Mouse (Mus musculus): ENCODE measurements around the gene Plekhg6.
A peak's percentile ranks its signal among the peaks of the same experiment; 100 is the strongest.

Plekhg6 gene

DNA sequence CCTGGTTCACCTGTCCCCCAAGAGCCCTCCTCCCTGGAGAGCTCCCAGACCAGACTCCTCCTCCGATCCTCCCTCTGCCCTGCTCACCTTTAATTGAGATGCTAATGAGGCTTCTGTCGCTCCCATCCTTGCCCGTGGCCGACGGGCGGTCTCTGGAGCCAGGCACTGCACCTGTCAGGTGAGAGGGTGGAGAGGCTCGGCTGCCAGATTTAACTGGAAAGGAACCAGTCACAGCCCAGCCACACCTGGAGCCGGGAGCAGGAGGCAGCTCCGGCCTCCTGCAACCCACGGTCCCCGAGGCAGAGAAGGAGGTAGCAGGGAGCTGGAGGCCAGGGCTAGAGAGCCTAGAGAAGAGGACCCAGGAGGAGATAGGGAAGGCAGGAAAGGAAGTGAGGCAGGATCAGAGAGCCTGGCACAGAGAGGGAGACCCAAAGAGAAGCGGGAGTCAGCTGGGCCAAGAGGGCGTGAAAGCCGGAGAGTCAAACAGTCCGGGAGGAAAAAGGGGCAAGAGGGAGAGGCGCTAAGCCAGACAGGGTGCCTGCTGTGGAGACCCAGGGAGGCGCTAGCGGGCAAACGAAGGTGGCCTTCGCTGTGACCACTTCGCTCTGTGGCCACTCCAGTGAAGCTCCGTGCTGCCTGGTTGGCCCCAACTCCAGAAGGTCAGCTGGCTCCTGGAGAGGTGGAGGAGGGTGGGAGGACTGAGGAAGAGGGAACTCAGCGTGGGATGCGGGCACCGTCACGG lies 59.3 kb downstream of the Plekhg6 start:
- no peak for DNase-seq

DNA sequence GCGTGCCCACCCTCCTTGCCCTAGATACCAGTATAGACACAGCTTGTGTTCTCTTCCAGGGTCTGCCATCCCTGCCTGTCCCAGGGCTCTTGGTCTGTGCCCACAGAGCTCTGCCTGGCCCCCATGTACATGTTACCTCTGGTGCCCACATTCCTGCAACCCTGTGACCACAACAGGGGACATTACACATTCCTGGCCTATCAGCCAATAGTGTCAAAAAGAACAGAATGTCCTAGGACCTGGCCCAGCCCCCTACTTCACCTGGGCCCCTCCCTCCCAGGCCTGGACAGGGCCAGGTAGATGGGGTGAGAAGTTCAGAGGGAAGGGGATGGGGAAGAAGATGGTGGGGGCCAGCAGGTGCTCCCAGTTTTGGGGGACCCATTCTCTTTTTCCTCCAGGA lies 60.3 kb downstream of the Plekhg6 start, which contains the start of gene Scnn1a:
TSS of gene Scnn1a (plus strand) at position 337 of the 400 bp plus-strand sequence.
- DNase-seq: no peak

DNA sequence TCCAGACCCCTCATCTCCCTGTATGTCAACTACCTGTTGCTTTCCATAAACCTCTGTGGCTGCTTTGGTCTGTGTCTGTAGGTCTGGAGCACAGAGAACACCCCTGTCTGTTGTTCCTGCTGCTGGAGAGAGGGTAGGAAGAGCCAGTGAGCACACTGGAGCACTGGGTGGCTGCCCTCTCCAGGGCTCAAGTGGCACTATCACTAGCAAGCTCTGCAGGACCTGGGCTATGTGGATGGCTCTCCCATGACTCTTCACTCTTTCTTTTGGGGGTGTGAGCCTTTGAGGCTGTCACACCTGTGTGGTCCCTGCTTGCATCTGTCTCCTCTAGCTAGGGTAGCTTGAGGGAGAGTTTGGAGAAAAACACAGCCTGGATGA lies 60.7 kb downstream of the Plekhg6 start:
- DNase-seq: no peak

DNA sequence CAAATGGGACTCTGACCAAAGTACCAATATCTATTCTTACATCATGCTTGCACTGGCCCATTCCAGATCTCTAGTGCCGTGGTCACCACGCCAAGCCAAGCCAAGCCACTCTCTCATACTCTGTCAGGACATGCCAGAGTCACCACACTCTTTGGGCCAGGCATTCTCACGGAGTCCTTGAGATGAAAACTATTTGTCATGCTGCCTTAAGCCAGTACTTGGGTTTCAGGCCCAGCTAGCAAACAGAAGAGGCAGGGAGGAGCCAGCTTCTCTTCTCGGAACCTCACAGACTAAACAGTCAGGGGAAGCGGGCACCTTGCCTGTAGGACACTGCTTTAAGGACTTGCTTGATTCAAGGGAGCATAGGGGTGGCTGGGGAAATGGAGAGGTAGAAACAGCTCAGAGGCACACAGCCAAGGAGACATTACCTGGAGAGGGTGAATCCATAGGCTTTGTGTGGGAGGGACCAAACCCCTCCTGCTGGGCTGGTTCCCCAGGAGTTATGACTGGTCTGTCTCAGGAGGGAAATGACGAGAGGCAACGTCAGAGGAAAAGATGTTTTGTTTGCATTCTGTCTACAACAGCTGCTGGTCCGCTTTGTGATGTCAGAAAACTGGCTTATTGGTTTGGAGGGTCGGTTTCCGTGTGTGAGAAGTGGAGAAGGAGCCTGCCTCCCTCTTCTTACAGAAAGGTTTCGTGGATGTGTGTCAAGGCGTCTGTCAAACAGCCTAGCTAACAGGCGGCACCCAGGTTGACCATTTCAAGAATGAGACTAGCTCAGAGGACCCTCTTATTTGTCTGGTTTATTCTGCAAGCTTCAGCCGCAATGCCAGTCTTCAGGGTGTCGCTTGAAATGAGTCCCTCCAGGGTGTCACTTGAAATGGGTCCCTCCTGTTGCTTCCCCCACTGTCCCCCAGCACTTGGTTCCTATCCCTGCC lies 61.3 kb downstream of the Plekhg6 start:
- no peak for DNase-seq

DNA sequence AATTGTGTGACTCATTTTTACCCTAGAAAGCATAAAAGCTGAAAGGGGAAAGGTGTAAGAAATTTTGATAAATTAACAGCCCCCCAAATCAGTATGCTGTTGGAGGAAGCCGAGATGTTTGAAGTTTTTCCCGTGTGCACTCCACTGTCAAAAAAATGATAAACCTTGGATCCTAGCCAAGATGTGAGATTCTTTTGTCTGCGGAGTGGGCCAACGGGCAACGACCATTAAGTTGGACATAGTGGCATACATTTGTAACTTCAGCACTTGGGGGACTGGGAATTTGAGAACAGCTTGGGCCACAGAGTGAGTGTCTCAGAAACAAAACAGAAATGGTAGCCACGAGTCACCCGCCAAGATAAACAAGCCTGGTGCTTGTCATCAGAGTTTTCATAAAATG lies 63.5 kb downstream of the Plekhg6 start:
- DNase-seq: no peak

DNA sequence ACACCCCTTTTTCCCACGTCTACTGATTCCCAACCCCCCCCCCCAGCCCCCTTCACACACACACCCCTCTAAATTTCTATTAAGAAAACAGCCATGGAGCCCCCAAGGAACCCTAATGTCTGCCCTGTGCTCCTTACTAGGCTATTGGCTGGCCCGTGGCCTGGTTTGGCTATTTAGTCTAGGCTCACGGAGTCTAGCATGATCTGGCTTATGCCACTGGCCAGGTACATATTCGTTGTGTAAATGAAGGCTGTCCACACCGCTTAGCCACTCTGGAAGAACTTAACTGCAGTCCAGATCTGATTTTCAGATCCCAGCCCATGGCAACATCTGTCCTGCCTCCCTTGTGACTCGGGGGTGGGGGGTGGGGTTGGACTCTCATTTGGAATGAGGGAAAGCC lies 65.8 kb downstream of the Plekhg6 start:
- DNase-seq: no peak

DNA sequence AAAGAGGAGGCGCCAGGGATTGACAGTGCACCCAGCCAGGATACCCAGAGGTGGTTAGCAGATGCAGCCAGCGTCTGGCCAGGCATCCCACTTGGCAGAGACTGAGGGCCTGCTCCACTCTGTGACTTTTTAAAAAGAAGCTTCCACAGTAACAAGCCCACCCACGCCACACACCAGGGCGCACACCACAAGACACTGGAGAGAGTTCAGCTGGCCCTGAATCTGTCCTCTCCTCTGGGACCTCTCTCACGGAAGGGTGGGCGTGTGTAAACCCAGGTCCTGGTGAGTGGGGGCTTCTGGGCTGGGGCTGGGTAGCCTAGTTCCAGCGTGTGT lies 66.4 kb downstream of the Plekhg6 start:
- peak; percentile 11 for DNase-seq

DNA sequence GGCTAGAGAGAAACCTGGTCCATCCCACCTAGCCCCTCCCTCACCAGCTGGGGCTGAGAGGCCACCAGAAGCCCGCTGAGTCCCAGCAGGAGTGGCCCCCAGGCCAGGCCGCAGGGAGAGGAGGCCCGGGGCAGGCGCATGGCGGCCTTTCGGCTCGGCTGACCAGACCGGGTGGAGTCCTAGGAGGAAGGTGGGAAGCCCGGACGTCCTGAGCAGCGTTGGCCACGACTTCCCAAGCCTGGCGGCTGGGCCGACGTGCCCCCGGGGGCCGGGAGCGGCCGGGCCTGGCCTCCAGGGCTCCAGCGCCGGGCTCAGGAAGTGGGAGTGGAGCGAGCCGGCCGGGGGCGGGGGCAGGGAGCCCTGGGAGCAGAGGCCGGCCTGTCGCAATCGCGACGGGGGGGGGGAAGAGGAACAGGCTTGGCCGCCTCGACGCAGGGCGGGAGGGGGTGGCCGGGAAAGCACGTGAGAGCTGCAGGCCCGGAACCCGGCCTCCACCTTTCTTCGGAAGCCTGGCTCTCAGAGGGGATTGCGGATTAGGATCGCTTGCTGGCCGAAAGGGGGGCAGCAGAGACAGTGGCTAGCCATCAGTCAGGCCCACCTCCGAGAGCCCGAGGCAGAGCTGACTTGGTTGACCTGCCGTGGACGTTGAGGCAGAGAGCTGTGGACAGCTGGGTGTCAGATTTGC lies 66.9 kb downstream of the Plekhg6 start, which contains the start of gene Ltbr:
TSS of gene Ltbr (minus strand) at position 340 of the 685 bp plus-strand sequence.
- peak; percentile 23 for DNase-seq

Measured in cerebellum, adult 9-10 months (tissue).